Mouse (Mus musculus) large intestine, adult 2 months (tissue): ENCODE data around the gene Cemip2. TPM values are rescaled to one million over a fixed set of nuclear protein-coding genes. Genes with fewer than 3 reads are reported as not detected.
"Not testable (repeated sequence)": the region's sequence is repeated elsewhere in the genome, so short reads cannot be mapped to it uniquely, and the experiment has no call there.

ENCODE experiments used
- DNase-seq: peaks from one replicate; pipeline ENCODE4 v3.0.0-alpha.2; 2012; ENCODE audit warnings: low read depth, low spot score
- WGBS: fragments of 180-500 bp; shearing (Covaris S2); methylation state at CpG from one replicate; pipeline ENCODE4 v1.1.7; 2018; 5-methylcytosine and 5-hydroxymethylcytosine counted together
- polyA plus RNA-seq: library from polyadenylated mRNA; depleted of rRNA; stranded (reverse); fragments of >200 nt; gene quantifications from 2 replicates; pipeline ENCODE4 v1.2.3, GENCODE M21; 2012

Cemip2 gene
- polyA plus RNA-seq, 1 experiment: 3.6 TPM

- DNase-seq: no peak
- WGBS: 91% methylated on average over 6 of the region's 6 CpGs
These were observed 82.8 kb downstream of the Cemip2 start for GRCm38 (mm10) chr19:21860894-21861293.

GRCm38 (mm10) chr19:21862289-21862990, 84.3 kb downstream of the Cemip2 start:
- WGBS: 64% methylated on average over 5 of the region's 5 CpGs

GRCm38 (mm10) chr19:21862991-21863931, 85.1 kb downstream of the Cemip2 start:
- WGBS: 75% methylated on average over 9 of the region's 9 CpGs
- DNase-seq: no peak

More at GRCm38 (mm10) chr19:21862289-21862990, 84.3 kb downstream of the Cemip2 start:
- DNase-seq: no peak

GRCm38 (mm10) chr19:21865242-21866055, 87.3 kb downstream of the Cemip2 start:
- DNase-seq: no peak
- 68% methylated on average over 7 of the region's 7 CpGs for WGBS

GRCm38 (mm10) chr19:21866094-21866493, 88.0 kb downstream of the Cemip2 start:
- DNase-seq: no peak

GRCm38 (mm10) chr19:21866756-21867155, 88.6 kb downstream of the Cemip2 start:
- not testable (repeated sequence) for DNase-seq
- WGBS: 86% methylated on average over 4 of the region's 4 CpGs

- whole genome bisulfite sequencing: 74% methylated on average over 2 of the region's 2 CpGs
- no peak for DNase-seq
These were observed 90.3 kb downstream of the Cemip2 start for GRCm38 (mm10) chr19:21868471-21868870.

- no peak for DNase-seq
These were observed 104.2 kb downstream of the Cemip2 start for GRCm38 (mm10) chr19:21882110-21882940.

GRCm38 (mm10) chr19:21883053-21883452, 104.9 kb downstream of the Cemip2 start:
- WGBS: 78% methylated on average over 3 of the region's 3 CpGs
- DNase-seq: no peak

More at GRCm38 (mm10) chr19:21882110-21882940, 104.2 kb downstream of the Cemip2 start:
- 29% methylated on average over 8 of the region's 8 CpGs for WGBS

GRCm38 (mm10) chr19:21883922-21884321, 105.8 kb downstream of the Cemip2 start:
- DNase-seq: no peak
- 80% methylated on average over 2 of the region's 2 CpGs for WGBS

GRCm38 (mm10) chr19:21884385-21884784, 106.2 kb downstream of the Cemip2 start:
- no peak for DNase-seq
- WGBS: 83% methylated on average over 4 of the region's 4 CpGs

GRCm38 (mm10) chr19:21886166-21886657, 108.1 kb downstream of the Cemip2 start:
- 68% methylated on average over 4 of the region's 4 CpGs for WGBS
- DNase-seq: no peak

GRCm38 (mm10) chr19:21890699-21891098, 112.6 kb downstream of the Cemip2 start:
- no peak for DNase-seq
- WGBS: 77% methylated on average over 2 of the region's 2 CpGs

GRCm38 (mm10) chr19:21894792-21895191, 116.7 kb downstream of the Cemip2 start:
- 96% methylated on average over 3 of the region's 3 CpGs for WGBS
- DNase-seq: no peak

GRCm38 (mm10) chr19:21895540-21895939, 117.4 kb downstream of the Cemip2 start:
- WGBS: 78% methylated on average over 5 of the region's 5 CpGs
- no peak for DNase-seq

GRCm38 (mm10) chr19:21897122-21897827, 119.1 kb downstream of the Cemip2 start:
- DNase-seq: no peak
- WGBS: 72% methylated on average over 7 of the region's 7 CpGs

GRCm38 (mm10) chr19:21898015-21898939, 120.1 kb downstream of the Cemip2 start:
- WGBS: 52% methylated on average over 12 of the region's 12 CpGs

More at GRCm38 (mm10) chr19:21898015-21898939, 120.1 kb downstream of the Cemip2 start:
- no peak for DNase-seq
